Mouse (Mus musculus): ENCODE results near the gene Gm28171.
"Not testable (repeated sequence)": the region's sequence is repeated elsewhere in the genome, so short reads cannot be mapped to it uniquely, and the experiment has no call there.

Gm28171 gene

GRCm38 (mm10) chrY:5793095-5793494 is at the start of gene Gm28171:
Gene Gm28171 (plus strand): TSS chrY:5793395.
- not testable (repeated sequence) for DNase-seq (ENCODE audit: low read depth, low spot score)

All from R1 (cell line).